Mouse (Mus musculus) hindbrain, embryonic 16.5 days (tissue): ENCODE data around the gene Gm17622. TPM values are rescaled to one million over a fixed set of nuclear protein-coding genes. Genes with fewer than 3 reads are reported as not detected.

Source experiments
- ATAC-seq: fragments of 200-750 bp; cut with Nextera tagmentation; 2 replicates; pipeline ENCODE4 v1.8.0; 2017; ENCODE audit warnings: moderate TSS enrichment, moderate library complexity
- H3K27ac ChIP-seq: fragments of 300-500 bp; sonication (generic); 2 replicates; pipeline ENCODE4 v1.5.1; 2014; ENCODE audit warnings: low read depth, mild to moderate bottlenecking, control low read depth, low read length, moderate library complexity
- H3K27me3 ChIP-seq: fragments of 300-500 bp; sonication (generic); replicated peaks from 2 replicates; pipeline ENCODE4 v1.6.1; 2014; ENCODE audit warnings: low read length; ENCODE audit not compliant: control insufficient read depth, insufficient read depth
- H3K36me3 ChIP-seq: fragments of 300-500 bp; sonication (generic); 2 replicates; pipeline ENCODE4 v1.6.1; 2014; ENCODE audit warnings: mild to moderate bottlenecking, low read length, moderate library complexity, mixed read lengths; ENCODE audit not compliant: control insufficient read depth, insufficient read depth
- H3K4me1 ChIP-seq: fragments of 300-500 bp; sonication (generic); 2 replicates; pipeline ENCODE4 v1.6.1; 2014; ENCODE audit warnings: low read depth, low read length; ENCODE audit not compliant: control insufficient read depth, insufficient read depth
- H3K4me2 ChIP-seq: fragments of 300-500 bp; sonication (generic); 2 replicates; pipeline ENCODE4 v1.6.1; 2014; ENCODE audit warnings: mild to moderate bottlenecking, low read length, control low read depth, moderate library complexity
- H3K4me3 ChIP-seq: fragments of 300-500 bp; sonication (generic); 2 replicates; pipeline ENCODE4 v1.5.1; 2014; ENCODE audit warnings: mild to moderate bottlenecking, low read length, control low read depth, moderate library complexity
- H3K9ac ChIP-seq: fragments of 300-500 bp; sonication (generic); 2 replicates; pipeline ENCODE4 v1.6.1; 2014; ENCODE audit warnings: low read depth, mild to moderate bottlenecking, control low read depth, low read length, moderate library complexity
- H3K9me3 ChIP-seq: fragments of 300-500 bp; sonication (generic); 2 replicates; pipeline ENCODE4 v1.6.1; 2014; ENCODE audit warnings: mild to moderate bottlenecking, low read length, moderate library complexity; ENCODE audit not compliant: control insufficient read depth
- WGBS: fragments of 180-500 bp; shearing (Covaris S2); extraction: QIAGEN DNeasy Blood & Tissue Kit; methylation state at CpG from one replicate; pipeline ENCODE4 v1.1.7; 2014; 5-methylcytosine and 5-hydroxymethylcytosine counted together
- polyA plus RNA-seq: library from polyadenylated mRNA; unstranded; fragments of >200 nt; fragmentation: Nextera tagmentation; extraction: Ambion mirVana; gene quantifications from 2 replicates; pipeline ENCODE4 v1.2.1, GENCODE M21; 2015

The Gm17622 gene
- polyA plus RNA-seq, 1 experiment from 2014 or later = not detected

GRCm38 (mm10) chr13:96499891-96500290, 9.4 kb downstream of the Gm17622 start:
- no peak overlapping the region for H3K9ac ChIP-seq
- no peak overlapping the region for H3K27ac ChIP-seq
- H3K4me2 ChIP-seq = no peak overlapping the region
- H3K27me3 ChIP-seq = no peaks in the 10 kb centered on the region
- no peak for ATAC-seq
- WGBS = 77% methylated on average over 2 of the region's 2 CpGs
- H3K9me3 ChIP-seq = no peaks in the 10 kb centered on the region
- no peaks in the 10 kb centered on the region for H3K36me3 ChIP-seq
- H3K4me1 ChIP-seq = no peaks in the 10 kb centered on the region
- H3K4me3 ChIP-seq = no peak overlapping the region

- no peak for ATAC-seq
- 85% methylated on average over 4 of the region's 4 CpGs for WGBS
- H3K4me2 ChIP-seq = no peak overlapping the region
Measured at GRCm38 (mm10) chr13:96505661-96506060, 15.1 kb downstream of the Gm17622 start.

GRCm38 (mm10) chr13:96506313-96506712, 15.8 kb downstream of the Gm17622 start:
- ATAC-seq = no peak
- Histone ChIP-seq H3K9me3 (no peaks in the 10 kb centered on the region), H3K4me3 (no peak overlapping the region), H3K27ac (no peak overlapping the region), H3K4me2 (no peak overlapping the region), H3K27me3 (no peaks in the 10 kb centered on the region), H3K36me3 (no peaks in the 10 kb centered on the region), H3K4me1 (no peaks in the 10 kb centered on the region), H3K9ac (no peak overlapping the region)
- WGBS = 85% methylated on average over 6 of the region's 6 CpGs

More at GRCm38 (mm10) chr13:96505661-96506060, 15.1 kb downstream of the Gm17622 start:
- Histone ChIP-seq H3K27me3 (no peaks in the 10 kb centered on the region), H3K9ac (no peak overlapping the region), H3K9me3 (no peaks in the 10 kb centered on the region), H3K36me3 (no peaks in the 10 kb centered on the region), H3K4me3 (no peak overlapping the region), H3K27ac (no peak overlapping the region), H3K4me1 (no peaks in the 10 kb centered on the region)

GRCm38 (mm10) chr13:96507541-96507940, 17.0 kb downstream of the Gm17622 start:
- no peak for ATAC-seq
- no peak overlapping the region for H3K4me3 ChIP-seq
- no peak overlapping the region for H3K27ac ChIP-seq
- H3K9me3 ChIP-seq = no peaks in the 10 kb centered on the region
- WGBS = 90% methylated on average over 4 of the region's 4 CpGs
- no peaks in the 10 kb centered on the region for H3K36me3 ChIP-seq
- H3K4me1 ChIP-seq = no peaks in the 10 kb centered on the region
- no peak overlapping the region for H3K9ac ChIP-seq
- H3K4me2 ChIP-seq = no peak overlapping the region
- no peaks in the 10 kb centered on the region for H3K27me3 ChIP-seq

GRCm38 (mm10) chr13:96510635-96511034, 20.1 kb downstream of the Gm17622 start:
- ATAC-seq = no peak
- Histone ChIP-seq H3K27ac (no peak overlapping the region), H3K9ac (no peak overlapping the region), H3K4me1 (no peaks in the 10 kb centered on the region), H3K4me3 (no peak overlapping the region), H3K9me3 (no peaks in the 10 kb centered on the region), H3K27me3 (no peaks in the 10 kb centered on the region), H3K36me3 (no peaks in the 10 kb centered on the region), H3K4me2 (no peak overlapping the region)
- WGBS = 78% methylated on average over 13 of the region's 13 CpGs

- WGBS = 90% methylated on average over 1 of the region's 1 CpGs
- no peaks in the 10 kb centered on the region for H3K4me1 ChIP-seq
- H3K9me3 ChIP-seq = no peaks in the 10 kb centered on the region
- H3K4me3 ChIP-seq = no peak overlapping the region
- no peak for ATAC-seq
- H3K36me3 ChIP-seq = no peaks in the 10 kb centered on the region
- no peak overlapping the region for H3K4me2 ChIP-seq
- H3K27ac ChIP-seq = no peak overlapping the region
- H3K27me3 ChIP-seq = no peaks in the 10 kb centered on the region
- H3K9ac ChIP-seq = no peak overlapping the region
Measured at GRCm38 (mm10) chr13:96511262-96511661, 20.7 kb downstream of the Gm17622 start.

- H3K9me3 ChIP-seq = no peaks in the 10 kb centered on the region
- H3K4me2 ChIP-seq = no peak overlapping the region
- ATAC-seq = no peak
- no peaks in the 10 kb centered on the region for H3K27me3 ChIP-seq
- no peak overlapping the region for H3K9ac ChIP-seq
- H3K36me3 ChIP-seq = no peaks in the 10 kb centered on the region
- no peak overlapping the region for H3K4me3 ChIP-seq
- WGBS = 73% methylated on average over 5 of the region's 5 CpGs
- no peak overlapping the region for H3K27ac ChIP-seq
- no peaks in the 10 kb centered on the region for H3K4me1 ChIP-seq
Measured at GRCm38 (mm10) chr13:96511893-96512292, 21.4 kb downstream of the Gm17622 start.

GRCm38 (mm10) chr13:96514154-96514942, 23.8 kb downstream of the Gm17622 start:
- no peak for ATAC-seq
- 91% methylated on average over 5 of the region's 5 CpGs for WGBS
- no peaks in the 10 kb centered on the region for H3K36me3 ChIP-seq

GRCm38 (mm10) chr13:96516249-96516648, 25.7 kb downstream of the Gm17622 start:
- Histone ChIP-seq H3K4me3 (no peak overlapping the region), H3K36me3 (no peaks in the 10 kb centered on the region), H3K27me3 (no peaks in the 10 kb centered on the region), H3K4me1 (no peaks in the 10 kb centered on the region), H3K9ac (no peak overlapping the region), H3K9me3 (no peaks in the 10 kb centered on the region), H3K27ac (no peak overlapping the region), H3K4me2 (no peak overlapping the region)
- ATAC-seq = no peak
- 96% methylated on average over 9 of the region's 9 CpGs for WGBS

More at GRCm38 (mm10) chr13:96514154-96514942, 23.8 kb downstream of the Gm17622 start:
- Histone ChIP-seq H3K27ac (no peak overlapping the region), H3K4me2 (no peak overlapping the region), H3K27me3 (no peaks in the 10 kb centered on the region), H3K4me3 (no peak overlapping the region), H3K4me1 (no peaks in the 10 kb centered on the region), H3K9ac (no peak overlapping the region), H3K9me3 (no peaks in the 10 kb centered on the region)
